Mouse (Mus musculus): ENCODE data around the gene Hs3st6.

Hs3st6 gene

DNA sequence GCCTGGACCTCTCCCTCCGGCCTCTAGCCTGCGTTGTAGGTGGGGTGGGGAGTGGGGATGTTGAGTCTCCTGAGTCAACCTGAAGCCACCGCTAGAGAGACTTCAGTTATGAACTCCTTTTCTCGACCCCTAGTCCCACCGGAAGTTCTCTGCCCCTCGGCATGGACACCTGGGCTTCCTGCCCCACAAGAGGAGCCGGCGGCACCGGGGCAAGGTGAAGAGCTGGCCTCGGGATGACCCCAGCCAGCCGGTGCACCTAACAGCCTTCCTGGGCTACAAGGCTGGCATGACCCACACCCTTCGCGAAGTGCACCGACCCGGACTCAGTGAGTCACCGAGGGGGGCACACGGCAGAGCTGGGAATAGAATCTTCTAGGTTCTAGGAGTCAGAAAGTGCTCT, 24.6 kb upstream of the Hs3st6 start:
- no peak for DNase-seq (ENCODE audit: low spot score)

DNA sequence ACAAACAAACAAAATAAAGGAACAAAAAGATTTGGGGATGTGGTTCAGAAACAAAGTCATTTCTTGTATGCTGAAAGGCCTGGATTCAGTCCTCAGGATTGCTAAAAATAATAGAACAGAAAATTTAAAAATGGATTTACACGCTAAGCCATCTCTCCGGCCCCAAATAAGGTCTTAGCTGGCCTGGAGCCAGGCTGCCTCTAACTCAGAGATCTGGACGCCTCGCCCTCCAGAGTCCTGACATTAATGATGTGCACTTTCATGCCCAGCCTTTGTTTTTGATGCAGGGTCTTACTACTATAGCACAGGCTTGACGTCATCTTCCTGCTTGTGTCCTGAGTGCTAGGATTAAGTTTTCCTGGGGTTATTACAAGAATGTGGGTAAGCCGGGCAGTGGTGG, 23.7 kb upstream of the Hs3st6 start:
- no peak for DNase-seq (ENCODE audit: low spot score)

DNA sequence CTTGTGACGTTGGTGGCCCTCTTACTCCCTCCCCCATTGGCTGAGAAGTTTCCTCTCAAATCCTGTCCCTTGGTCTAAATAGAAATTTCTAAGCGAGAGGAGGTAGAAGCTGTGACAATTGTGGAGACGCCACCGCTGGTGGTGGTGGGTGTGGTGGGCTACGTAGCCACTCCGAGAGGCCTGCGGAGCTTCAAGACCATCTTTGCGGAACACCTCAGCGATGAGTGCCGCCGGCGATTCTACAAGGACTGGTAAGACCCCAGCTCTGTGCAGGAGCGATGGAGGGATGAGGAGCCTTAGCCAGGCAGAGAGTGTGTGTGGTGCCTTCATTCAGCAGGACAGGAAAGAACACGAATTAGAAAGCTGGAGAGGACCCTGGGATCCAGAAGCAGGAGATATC, 22.0 kb upstream of the Hs3st6 start:
- DNase-seq (ENCODE audit: low spot score) = no peak

DNA sequence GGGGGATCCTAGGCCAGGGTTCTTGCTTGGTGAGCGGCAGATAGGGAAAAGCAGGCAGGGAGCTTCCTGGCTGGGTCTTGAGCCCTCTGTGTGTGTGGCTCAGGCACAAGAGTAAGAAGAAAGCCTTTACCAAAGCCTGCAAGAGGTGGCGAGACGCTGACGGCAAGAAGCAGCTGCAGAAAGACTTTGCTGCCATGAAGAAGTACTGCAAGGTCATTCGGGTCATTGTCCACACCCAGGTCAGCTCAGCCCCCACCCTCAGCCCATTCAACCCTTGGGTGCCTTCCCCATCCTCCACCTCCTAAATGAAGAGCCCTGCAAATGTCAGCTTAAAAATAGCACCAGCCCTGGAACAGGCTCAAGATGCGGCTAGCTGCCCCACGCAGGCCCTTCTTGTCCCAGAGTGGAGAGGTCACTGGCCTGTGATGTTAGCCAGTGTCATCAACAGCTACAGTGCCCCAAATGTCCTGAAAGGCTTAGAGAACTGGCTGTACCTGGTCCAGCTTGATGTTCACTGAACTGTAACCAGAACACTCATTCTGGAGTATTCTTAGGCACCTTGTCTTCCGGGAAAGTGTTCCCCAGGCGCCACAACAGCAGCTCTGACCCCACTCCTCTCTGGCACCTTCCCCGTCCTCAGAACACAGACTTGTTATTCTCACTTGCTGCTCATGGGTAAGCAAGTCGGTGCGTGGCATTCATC, 20.4 kb upstream of the Hs3st6 start:
- no peak for DNase-seq (ENCODE audit: low spot score)

DNA sequence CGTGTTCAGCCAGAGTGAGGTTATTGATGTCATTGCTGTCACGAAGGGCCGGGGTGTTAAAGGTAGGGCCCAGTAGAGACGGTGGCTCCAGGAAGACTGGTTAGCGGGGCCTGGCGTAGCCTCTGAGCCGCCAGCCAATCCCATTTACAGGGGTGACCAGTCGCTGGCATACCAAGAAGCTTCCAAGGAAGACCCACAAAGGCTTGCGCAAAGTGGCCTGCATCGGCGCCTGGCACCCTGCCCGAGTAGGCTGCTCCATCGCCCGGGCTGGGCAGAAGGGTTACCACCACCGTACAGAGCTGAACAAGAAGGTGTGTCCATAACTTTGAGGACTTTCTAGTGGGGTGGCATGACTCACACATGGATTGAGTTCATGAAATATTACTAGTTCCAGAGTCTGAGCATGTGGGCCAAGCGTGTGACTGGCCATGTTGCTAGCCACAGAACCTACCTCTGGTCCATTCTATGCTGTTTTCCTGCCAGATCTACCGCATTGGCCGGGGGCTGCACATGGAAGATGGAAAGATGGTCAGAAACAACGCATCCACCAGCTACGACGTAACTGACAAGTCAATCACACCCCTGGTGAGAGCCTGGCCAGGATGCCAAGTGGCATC, 19.2 kb upstream of the Hs3st6 start:
- no peak for DNase-seq (ENCODE audit: low spot score)

DNA sequence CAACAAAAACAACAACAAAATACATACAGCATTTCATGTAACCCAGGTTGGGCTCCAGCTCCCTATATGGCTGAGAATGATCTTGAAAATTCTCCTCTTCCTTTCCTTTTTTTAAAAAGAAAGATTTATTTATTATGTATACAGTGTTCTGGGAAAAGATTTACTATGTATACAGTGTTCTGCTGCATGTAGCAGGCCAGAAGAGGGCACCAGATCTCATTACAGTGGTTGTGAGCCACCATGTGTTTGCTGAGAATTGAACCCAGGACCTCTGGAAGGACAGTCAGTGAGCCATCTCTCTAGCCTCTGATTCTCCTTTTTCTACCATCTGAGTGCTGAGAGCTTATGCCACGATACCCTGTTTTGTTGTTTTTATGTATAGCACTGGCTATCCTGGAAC, 18.3 kb upstream of the Hs3st6 start:
- DNase-seq (ENCODE audit: low spot score) = no peak

DNA sequence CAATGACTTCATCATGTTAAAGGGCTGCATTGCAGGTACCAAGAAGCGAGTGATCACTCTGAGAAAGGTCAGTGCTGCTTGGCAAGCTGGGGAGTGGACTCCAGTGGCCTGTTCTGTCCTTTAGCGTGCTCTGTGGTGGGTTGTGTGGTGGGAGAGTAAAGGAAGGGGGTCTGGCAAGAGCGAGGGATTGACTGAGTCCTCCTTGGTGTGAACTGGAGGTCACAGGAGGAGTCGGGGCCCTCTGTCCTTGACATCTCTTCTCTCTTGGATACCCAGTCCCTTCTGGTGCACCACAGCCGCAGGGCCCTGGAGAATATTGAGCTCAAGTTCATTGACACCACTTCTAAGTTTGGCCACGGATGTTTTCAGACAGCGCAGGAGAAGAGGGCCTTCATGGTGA, 17.3 kb upstream of the Hs3st6 start:
- no peak for DNase-seq (ENCODE audit: low spot score)

DNA sequence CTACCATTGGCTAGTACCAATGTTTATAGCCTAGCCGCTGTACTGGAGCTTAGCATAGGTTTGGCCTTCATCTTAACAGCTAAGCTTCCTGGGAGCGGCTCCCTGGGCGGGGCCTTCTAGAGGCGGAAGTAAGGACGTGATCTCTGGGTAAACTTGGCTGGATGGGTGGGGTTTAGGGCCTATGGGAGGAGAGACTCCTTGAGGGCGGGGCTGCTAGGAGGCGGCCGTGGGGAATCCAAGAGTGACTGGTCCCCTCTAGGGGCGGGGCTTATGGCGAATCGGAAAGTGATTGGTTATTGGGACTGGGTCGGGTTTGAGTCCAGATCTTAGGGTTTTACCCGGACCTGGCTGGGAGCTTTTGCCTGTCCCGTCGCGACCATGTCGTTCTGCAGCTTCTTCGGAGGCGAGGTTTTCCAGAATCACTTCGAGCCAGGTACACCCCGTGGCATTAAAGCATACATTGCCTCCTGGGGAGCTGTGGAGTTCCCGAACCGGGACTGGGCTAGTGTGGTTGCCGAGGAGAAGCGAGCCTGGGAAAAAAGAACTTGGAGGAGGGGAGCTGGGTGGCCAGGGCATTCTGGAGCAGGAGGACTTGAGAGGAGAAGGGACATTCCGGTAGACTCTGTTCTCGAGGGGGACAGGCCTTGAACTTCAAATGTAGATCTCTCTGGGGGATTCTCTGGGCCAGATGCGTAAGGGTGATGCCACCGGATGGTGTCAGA, 16.3 kb upstream of the Hs3st6 start, which contains the start of gene Msrb1:
Gene Msrb1 (plus strand): TSS at position 313 of the 722 bp plus-strand sequence.
- peak; percentile 100 for DNase-seq (ENCODE audit: low spot score)

DNA sequence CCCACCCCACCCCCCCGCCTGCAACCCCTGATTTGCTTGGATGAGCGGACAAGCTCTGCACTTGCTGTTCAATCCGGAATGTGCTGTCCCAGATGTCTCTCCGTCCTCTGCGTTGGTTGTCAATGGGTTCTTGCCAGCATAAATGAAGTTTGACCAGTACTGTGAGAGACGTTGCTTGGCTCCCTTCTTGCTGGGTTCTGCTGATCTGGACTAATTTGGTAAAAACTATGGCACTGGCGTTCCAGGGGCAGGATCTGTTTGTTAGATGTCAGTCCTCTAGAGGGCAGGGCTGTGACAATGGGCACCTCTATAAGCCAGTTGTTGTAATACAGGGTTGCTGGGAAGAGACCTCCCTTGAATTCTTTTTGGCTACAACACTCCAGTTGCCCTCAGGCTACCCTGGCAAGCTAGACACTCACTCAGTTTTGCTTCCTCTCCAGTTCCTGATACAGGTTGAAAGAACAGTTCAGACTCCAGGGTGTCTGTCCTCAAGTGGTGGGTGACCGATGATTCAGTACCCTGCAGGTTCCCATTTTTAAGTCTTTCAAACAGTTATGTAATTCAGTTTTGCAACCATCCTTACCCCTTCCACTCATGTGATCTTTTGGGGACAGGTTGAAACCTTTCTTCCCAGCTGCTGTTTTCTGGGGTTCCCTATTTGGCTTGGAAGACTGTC, 15.5 kb upstream of the Hs3st6 start:
- DNase-seq (ENCODE audit: low spot score) = no peak

DNA sequence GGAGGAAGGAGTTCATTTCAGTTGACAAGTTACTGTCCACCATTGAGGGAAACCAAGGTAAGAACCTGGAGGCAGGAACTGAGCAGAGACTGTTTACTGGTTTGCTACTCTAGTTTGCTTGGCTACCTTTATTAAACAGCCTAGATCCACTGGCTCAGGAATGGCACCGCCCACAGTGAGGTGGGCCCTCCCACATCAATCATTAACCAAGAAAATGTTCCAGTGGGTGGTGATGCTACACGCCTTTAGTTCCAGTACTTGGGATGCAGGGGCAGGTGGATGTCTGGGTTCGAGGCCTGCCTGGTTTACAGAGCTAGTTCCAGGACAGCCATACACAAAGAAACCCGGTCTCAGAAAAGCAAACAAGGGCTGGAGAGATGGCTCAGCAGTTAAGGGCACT, 14.6 kb upstream of the Hs3st6 start:
- no peak for DNase-seq (ENCODE audit: low spot score)

DNA sequence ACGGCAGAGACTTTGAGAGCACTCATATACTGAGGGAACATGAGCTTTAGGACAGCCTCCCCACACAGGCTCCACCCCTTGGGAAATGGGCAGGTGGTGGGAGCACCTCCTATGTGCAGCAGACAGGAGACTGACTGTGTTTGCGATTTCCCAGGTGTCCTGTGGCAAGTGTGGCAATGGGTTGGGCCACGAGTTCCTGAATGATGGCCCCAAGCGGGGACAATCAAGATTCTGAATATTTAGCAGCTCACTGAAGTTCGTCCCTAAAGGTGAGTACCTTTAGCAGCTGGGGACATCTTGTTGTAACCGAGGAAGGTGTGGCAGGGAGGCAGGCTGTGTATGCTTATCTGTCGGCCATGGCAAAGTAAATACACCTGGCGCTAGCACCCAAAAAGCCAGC, 12.9 kb upstream of the Hs3st6 start:
- no peak for DNase-seq (ENCODE audit: low spot score)

DNA sequence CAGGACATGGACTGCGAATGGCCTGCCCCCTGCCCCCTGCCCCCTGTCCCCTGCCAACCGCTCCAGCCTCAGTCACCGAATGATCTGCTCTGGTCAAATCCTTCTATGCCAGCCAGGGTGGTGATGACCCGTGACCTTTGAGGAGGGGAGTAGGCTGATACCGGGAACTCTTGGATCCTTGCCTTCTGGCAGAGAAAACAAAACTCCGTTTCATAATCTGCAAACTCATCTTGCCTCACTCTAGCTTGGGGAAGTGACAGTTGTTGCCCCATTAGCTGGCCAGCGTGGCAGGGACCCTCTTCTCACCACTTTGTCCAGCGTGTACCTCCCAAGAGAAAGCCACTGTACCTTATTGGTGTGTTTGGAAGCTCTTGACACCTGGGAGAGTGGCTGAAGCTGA, 10.5 kb upstream of the Hs3st6 start:
- no peak for DNase-seq (ENCODE audit: low spot score)

DNA sequence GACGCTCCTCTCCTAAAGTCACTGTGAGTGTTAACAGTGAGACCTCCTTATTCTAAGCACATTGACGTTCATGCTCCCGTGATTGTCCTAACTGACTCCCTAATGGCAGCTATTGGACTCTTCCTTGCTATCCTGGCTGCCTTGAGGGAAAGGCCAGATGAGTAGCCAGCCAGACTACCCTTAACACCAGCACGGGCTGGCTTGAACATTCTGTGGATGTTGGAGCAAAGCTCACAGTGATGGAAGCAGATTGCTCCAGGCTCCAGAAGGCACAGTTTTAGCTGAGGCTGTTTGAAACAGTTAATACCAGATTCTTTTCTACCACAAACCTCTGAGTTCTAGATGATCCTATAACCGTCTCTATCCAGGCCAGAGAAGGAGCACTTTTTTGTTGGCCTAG, 8.9 kb upstream of the Hs3st6 start:
- no peak for DNase-seq (ENCODE audit: low spot score)

DNA sequence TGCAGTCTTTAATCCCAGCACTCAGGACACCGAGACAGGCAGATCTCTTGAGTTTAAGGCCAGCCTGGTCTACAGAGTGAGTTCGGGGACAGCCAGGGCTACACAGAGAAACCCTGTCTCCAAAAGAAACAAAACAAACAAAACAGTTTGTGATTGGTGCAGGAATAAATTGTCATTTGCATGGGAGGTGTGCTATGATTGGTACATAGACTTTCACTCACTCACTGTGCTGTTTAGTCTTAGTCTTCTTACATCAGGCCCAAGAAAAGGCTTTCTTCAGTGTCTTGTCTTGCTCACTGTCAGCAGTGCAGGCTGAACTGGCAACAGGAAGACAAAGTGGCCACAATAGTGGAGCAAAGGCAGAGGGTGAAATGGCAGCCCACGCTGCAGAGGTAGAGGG, 8.4 kb upstream of the Hs3st6 start:
- no peak for DNase-seq (ENCODE audit: low spot score)

DNA sequence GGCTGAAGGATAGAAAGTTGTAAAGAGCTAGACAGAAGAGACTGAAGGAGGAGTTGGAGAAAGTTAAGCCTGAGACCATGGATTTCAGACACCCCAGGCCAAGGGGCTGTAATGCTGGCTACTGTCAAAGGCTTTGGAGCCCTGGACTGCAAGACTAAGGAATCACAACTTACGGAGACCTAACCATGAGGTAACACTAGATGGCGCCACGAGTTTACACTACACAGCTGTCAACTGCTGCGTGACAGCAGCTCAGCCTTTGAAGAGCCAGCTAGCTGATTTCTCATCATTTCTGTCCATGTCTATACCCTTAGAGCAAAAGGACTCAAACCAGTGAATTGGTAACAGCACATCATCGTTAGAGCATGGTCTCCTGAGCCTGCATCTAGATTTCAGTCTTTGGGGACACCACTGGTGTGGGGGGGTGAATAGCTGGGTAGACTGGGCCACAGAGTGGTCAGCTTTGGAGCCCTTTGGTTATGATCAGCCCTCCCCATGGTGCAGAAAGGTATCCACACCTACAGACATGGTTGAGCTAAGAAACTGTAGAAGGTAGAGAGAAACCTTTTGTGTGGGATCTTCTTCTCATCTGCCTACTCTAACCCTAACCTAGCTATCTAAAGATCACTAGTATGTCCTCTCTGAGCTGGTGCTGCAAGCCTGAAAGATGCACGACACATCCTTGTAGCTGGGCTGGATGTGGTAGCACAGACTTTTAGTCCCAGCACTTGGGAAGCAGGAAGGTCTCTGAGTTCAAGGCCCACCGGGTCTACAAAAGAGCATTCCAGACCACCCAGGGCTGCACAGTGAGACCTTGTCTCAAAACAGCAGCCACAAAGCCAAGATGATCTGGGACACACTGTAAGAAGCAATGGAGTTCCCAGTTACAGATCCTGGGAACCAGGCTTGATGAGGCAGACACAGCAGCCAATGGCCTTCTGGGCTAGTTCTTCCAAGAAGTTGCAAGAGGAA, 7.0 kb upstream of the Hs3st6 start:
- peak; percentile 83 for DNase-seq (ENCODE audit: low spot score)

DNA sequence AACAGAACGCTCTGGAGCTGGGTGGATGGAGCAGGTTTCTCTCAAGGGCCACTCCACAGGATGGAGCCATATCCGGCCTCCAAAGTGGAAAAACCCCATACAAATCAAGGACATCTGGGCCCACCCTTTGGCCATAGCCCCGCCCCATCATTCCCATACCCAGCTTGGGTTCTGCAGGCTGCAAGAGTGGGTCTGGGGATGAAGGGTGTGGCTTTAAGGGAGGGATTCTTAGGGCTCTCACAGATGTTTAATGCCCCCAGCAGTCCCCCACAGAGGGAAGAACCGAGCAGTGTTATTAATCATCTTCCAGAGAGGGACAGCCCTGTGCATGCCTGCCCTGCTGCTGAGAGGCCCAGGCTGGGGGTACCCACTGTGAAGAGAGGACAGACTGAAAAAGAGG, 5.8 kb upstream of the Hs3st6 start:
- DNase-seq (ENCODE audit: low spot score) = no peak

DNA sequence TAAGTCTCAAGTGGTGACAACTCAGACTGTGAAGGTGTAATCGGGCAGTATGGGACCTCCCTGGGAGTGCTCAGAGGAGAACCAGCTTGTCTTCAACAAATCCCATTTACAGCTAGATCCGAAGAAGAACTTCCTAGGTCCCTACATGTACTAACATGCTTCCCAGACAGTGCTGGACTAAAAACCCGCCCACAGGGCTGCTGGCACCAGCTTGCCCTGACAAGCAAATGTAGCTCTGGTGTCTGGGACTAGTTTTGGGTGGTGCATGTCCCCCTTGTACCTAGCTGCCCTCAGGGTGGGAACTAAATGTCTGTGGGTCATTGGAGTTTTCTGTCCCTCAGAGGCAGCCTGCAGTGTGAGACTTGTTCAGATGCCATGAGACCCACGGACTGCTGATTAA, 1.3 kb upstream of the Hs3st6 start:
- no peak for DNase-seq (ENCODE audit: low spot score)

DNA sequence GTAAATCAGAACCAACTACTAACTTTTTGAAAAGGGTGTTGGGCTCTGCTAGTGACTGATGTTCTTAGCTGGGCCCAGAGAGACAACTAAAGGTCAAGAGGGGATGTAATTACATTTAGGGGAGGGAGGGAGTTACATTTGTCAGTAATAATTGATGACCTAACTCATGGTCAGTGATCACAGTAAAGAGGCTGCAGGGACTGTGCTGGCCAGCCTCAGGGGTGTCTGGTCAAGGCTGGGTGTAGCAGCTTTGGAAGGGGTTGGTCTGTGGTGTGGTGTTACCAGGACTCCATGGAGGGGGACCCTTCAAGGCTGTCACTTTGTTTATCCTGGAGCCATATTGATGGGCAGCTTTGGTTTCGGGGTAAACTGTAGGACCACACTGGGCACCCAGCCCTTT, 4.6 kb downstream of the Hs3st6 start:
- no peak for DNase-seq (ENCODE audit: low spot score)

DNA sequence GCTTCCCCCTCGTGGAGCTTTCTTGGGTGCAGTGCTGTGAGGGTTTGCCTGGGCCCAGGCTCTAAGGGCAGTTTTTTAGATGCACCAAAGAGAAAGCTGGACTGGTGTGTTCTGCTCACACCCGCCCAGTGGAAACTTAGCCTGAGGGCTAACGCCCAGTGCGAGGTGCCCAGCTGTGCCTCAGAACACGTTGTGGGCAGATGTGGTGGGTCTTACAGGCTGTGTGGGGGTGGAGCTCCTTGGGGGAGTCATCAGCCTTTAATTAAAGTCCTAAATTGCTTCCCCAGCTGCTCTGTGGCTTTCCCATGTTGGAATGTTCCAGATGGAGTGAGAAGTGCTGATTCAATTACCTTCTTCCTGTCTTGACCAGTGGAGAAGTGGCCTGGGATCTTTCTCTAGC, 8.3 kb downstream of the Hs3st6 start:
- no peak for DNase-seq (ENCODE audit: low spot score)

DNA sequence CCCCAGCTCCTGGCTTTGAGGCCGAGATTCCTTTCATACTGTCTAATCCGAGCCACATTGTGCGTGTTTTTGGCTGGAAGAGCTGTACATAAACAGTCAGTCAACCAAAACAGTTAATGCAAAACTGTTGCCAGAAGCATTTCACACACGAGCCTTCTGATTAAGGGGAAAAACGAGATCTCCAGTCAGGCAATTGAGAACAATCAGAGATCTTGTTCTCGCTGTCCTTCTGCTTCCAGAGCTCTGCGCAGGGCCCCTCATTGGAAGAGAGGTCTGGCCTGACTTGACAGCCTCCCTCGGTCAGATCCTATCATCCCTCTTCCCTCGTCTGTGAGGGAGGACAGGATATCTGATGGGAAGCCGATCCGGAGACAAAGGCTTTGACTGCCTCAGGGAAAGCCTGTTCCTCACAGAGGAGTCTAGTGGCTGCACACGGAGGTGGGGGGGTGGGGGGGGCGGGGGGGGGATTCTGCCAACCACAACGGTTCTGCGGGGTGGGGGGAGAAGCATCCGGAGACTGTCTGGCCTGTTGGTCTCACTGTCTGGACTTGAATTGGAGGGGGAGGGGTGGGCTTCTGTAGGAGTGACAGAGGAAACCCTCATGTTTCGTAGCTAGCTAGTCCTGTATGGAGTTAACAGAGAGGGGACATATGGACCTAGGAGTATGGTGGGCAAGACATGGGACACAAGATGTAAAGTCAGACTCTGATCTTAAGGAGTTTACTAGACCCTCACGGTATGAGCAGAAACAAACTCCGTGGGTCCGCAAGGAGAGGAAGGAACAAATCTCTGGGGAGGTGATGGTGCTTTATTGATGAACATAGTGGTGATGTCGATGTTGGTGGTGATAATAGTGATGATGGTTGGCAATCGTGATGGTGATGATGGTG, 12.5 kb downstream of the Hs3st6 start:
- no peak for DNase-seq (ENCODE audit: low spot score)
